19 mouse cellular contexts compared by ENCODE assay signal in the genomic region with DNA sequence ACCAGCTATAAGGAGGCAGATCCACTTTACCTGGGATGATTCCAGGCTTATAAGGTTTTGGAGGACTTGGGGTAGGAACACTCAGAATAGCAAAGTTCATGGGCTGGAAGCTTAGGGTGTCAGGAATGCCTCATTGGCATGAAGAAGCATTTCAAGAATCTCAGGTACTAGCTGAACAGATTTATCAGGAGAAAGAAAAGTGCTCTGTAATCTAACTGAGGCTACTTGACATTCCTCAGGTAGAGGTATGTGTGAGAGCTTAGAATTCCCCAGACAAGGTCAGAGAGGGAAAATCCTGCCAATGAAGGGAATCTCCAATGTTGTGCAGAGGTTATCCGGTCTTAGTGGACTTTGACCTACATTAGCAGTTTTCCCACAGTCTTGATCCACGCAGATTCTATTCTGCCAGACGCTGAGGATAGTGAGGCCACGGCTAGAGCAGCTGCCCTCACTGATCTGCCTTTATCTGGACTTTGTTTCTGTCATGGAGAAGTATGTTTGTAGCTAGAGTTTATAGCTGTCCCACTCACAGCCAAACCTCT. TPM values are rescaled to one million over a fixed set of nuclear protein-coding genes. Genes with fewer than 3 reads are reported as not detected.
A peak's percentile ranks its signal among the peaks of the same experiment; 100 is the strongest.
DNase-seq lines count a peak whose midpoint lies in the region; ATAC-seq lines count a peak whose summit lies in the region.
"Had no signal": no experiment of that assay in that cellular context is flagged by ENCODE, and none has a peak within 500 bp of the region (broad histone marks: within the 10 kb centered on the region; RNA-seq: fewer than 3 reads in every experiment).

No protein-coding gene starts in this region.

- no peaks in the 10 kb centered on the region for H3K36me3 ChIP-seq in heart, embryonic 13.5 days
- H3K36me3 ChIP-seq: embryonic facial prominence, embryonic 12.5 days; hindbrain, embryonic 13.5 days had no signal

- ATAC-seq in heart, embryonic 13.5 days (ENCODE audit: extremely low read depth, insufficient number of reproducible peaks, low FRiP score, low TSS enrichment), result no peak
- ATAC-seq: forebrain, embryonic 13.5 days; inflammation-experienced regulatory T-cells, adult 6 months had no signal

- H3K4me1 ChIP-seq in heart, embryonic 13.5 days, result peaks cover 20% of the 10 kb centered on the region
- H3K4me1 ChIP-seq: embryonic facial prominence, embryonic 12.5 days; forebrain, embryonic 13.5 days had no signal

- no peaks in the 10 kb centered on the region for H3K9me3 ChIP-seq in heart, embryonic 13.5 days
- H3K9me3 ChIP-seq: embryonic facial prominence, embryonic 12.5 days; forebrain, embryonic 13.5 days; hindbrain, embryonic 13.5 days had no signal

- H3K4me3 ChIP-seq in heart, embryonic 13.5 days, result no peak overlapping the region
- H3K4me3 ChIP-seq: embryonic facial prominence, embryonic 12.5 days; erythroblast, embryonic 14.5 days; forebrain, embryonic 13.5 days; hindbrain, embryonic 13.5 days had no signal

- no peaks in the 10 kb centered on the region for H3K27me3 ChIP-seq in heart, embryonic 13.5 days (replicated peaks)
- H3K27me3 ChIP-seq: embryonic facial prominence, embryonic 12.5 days; forebrain, embryonic 13.5 days; hindbrain, embryonic 13.5 days had no signal

- intact Hi-C loops in heart, postnatal 14 days (cut with DNase I), result no loop called here

- 0 out of 2 replicates have a peak overlapping the region, but pooled peaks have one; percentile 37 for H3K9ac ChIP-seq in heart, embryonic 13.5 days
- H3K9ac ChIP-seq: embryonic facial prominence, embryonic 12.5 days; forebrain, embryonic 13.5 days; hindbrain, embryonic 13.5 days had no signal

- peak overlapping the region; percentile 72 for H3K27ac ChIP-seq in heart, embryonic 13.5 days (replicated peaks)
- H3K27ac ChIP-seq: forebrain, embryonic 13.5 days; hindbrain, embryonic 13.5 days had no signal

- H3K4me2 ChIP-seq in heart, embryonic 13.5 days, result no peak overlapping the region
- H3K4me2 ChIP-seq: embryonic facial prominence, embryonic 12.5 days; forebrain, embryonic 13.5 days; hindbrain, embryonic 13.5 days had no signal

- DNase-seq in heart, postnatal 14 days, result no peak
- DNase-seq in kidney, adult 9 months, result peak; percentile 60
- no peak for DNase-seq in kidney, postnatal 10 days
- peak; percentile 19 for DNase-seq in retina, postnatal 1 day
- no peak for DNase-seq in retina, embryonic 14.5 days (ENCODE audit: low spot score)
- no peak for DNase-seq in natural killer cell, adult 2 months (ENCODE audit: low spot score in 2 of 2)
- DNase-seq: adrenal gland, adult 2 months; B cell, adult 2 months; cerebellum, adult 9-11 months; kidney, postnatal 14 days; left cerebral cortex, postnatal 4 days; liver; right cerebral cortex, postnatal 4 days had no signal

- WGBS in heart, embryonic 13.5 days, result 31% methylated on average over 4 of the region's 4 CpGs

RNA-seq across cellular contexts. Expression of a gene that starts 17.6 kb away (rescaled TPM):
- polyA plus RNA-seq in heart, embryonic 13.5 days (2015; fragmentation: Nextera tagmentation; extraction: Ambion mirVana), result 41.7 and 49.9 TPM in 2 replicates
- 10 to 100 TPM; 23.9 to 27.8 TPM for total RNA-seq in heart, postnatal 14 days (2021)

RNA-seq across cellular contexts. Expression of a gene that starts 19.1 kb away (rescaled TPM):
- 81.1 and 99.0 TPM in 2 replicates for polyA plus RNA-seq in heart, embryonic 13.5 days (2015; fragmentation: Nextera tagmentation; extraction: Ambion mirVana)
- 100 to 1,000 TPM; 108 to 111 TPM for total RNA-seq in heart, postnatal 14 days (2021)

RNA-seq across cellular contexts. Expression of a gene that starts 34.2 kb away (rescaled TPM):
- polyA plus RNA-seq in heart, embryonic 13.5 days (2015; fragmentation: Nextera tagmentation; extraction: Ambion mirVana), result 741 and 743 TPM in 2 replicates
- total RNA-seq in heart, postnatal 14 days (2021), result 100 to 1,000 TPM; 134 to 183 TPM

RNA-seq across cellular contexts. Expression of a gene that starts 37.4 kb away (rescaled TPM):
- 17.7 and 18.4 TPM in 2 replicates for polyA plus RNA-seq in heart, embryonic 13.5 days (2015; fragmentation: Nextera tagmentation; extraction: Ambion mirVana)
- total RNA-seq in heart, postnatal 14 days (2021), result 10 to 100 TPM; 12.9 to 13.5 TPM

RNA-seq across cellular contexts. Expression of a gene that starts 57.2 kb away (rescaled TPM):
- 43.5 and 50.5 TPM in 2 replicates for polyA plus RNA-seq in heart, embryonic 13.5 days (2015; fragmentation: Nextera tagmentation; extraction: Ambion mirVana)
- total RNA-seq in heart, postnatal 14 days (2021), result 1 to 10 TPM; 3.8 to 6.0 TPM

Comparison
In these comparisons a context has a peak if more than half of its experiments do, and no peak if none do; other contexts are left out.
1. DNase-seq: peak in kidney, adult 9 months (single experiment) and retina, postnatal 1 day (single experiment); none in heart, postnatal 14 days (0 of 2), kidney, postnatal 10 days (single experiment), retina, embryonic 14.5 days (single experiment) and natural killer cell, adult 2 months (0 of 2).